Mouse (Mus musculus) common myeloid progenitor, adult 5-6 weeks (primary cell): ENCODE data around the gene Gm5431. TPM values are rescaled to one million over a fixed set of nuclear protein-coding genes. Genes with fewer than 3 reads are reported as not detected.

ENCODE experiments used
- ATAC-seq: replicated peaks from 2 replicates; pipeline ENCODE4 v1.8.0; 2016; ENCODE audit warnings: low read depth, mild to moderate bottlenecking, moderate TSS enrichment, inconsistent platforms; ENCODE audit not compliant: poor library complexity, severe bottlenecking
- total RNA-seq: library from RNA; stranded (forward); fragments of 200-1000, 187-1606 nt; gene quantifications from 2 replicates; pipeline ENCODE4 v1.2.3, GENCODE M21; 2017

Gene Gm5431
- total RNA-seq, 1 experiment from 2014 or later: 0.59 TPM

GRCm38 (mm10) chr11:48842378-48842792, 59.6 kb downstream of the Gm5431 start:
- no peak for ATAC-seq

- ATAC-seq: no peak
Measured at GRCm38 (mm10) chr11:48841213-48841612, 60.8 kb downstream of the Gm5431 start.

- ATAC-seq: no peak
Measured at GRCm38 (mm10) chr11:48840805-48841204, 61.2 kb downstream of the Gm5431 start.

DNA sequence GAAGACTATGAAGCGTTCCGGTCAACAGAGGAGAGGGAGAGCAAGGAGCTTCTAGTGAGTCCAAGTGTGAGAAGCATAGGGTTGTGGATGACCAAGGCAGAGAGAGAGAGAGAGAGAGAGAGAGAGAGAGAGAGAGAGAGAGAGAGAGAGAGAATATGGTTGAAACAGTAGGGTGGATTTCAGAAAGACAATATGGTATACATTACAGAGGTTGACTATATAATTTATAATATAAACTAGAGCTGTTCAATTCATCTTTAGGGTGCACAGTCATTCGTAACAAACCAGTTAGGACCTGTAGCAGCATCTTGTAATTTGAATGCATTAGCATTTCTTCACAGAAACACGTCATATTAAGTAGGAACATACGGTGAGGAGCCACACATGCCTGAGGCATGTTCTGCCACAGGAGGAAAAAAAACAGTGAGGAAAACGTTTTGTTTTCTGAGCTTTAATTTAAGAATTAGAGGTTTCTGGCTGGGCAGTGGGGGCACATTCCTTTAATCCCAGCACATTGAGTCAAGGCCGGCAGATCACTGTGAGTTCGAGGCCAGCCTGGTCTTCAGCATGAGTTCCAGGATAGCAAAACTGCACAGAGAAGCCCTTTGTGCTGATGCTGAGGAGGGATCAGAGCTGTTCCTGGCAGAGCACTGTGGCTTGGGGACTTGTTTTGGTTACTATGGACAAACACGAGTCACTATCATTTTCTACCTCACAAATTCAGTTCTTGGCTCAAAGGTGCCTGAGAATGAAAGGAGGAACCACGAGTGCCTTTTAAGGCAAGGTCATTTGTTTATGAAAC, 62.9 kb downstream of the Gm5431 start:
- ATAC-seq: no peak

- ATAC-seq: peak; percentile 73
Measured at GRCm38 (mm10) chr11:48838181-48838797, 63.7 kb downstream of the Gm5431 start.

Other genes starting within 250 kb of the Gm5431 start
- 1,552 and 1,662 TPM in 2 replicates for gene Rack1, start 101.9 kb downstream of the Gm5431 start, total RNA-seq
- 50.2 and 70.9 TPM in 2 replicates for gene Trim41, start 84.9 kb downstream of the Gm5431 start, total RNA-seq
- 0.19 and 0.78 TPM in 2 replicates for gene Trim7, start 76.1 kb downstream of the Gm5431 start, total RNA-seq
- 48.6 and 64.4 TPM in 2 replicates for gene Gm12184, start 75.6 kb downstream of the Gm5431 start, total RNA-seq
- 49.1 and 58.2 TPM in 2 replicates for gene Irgm1, start 30.5 kb downstream of the Gm5431 start, total RNA-seq
- gene Psme2b, start 44.0 kb upstream of the Gm5431 start, total RNA-seq: 60.6 and 73.1 TPM in 2 replicates
- 3.0 and 4.1 TPM in 2 replicates for gene Olfr56, start 76.7 kb upstream of the Gm5431 start, total RNA-seq
- 6.5 and 15.8 TPM in 2 replicates for gene 9930111J21Rik1, start 77.2 kb upstream of the Gm5431 start, total RNA-seq
- gene Gm12185, start 90.0 kb upstream of the Gm5431 start, total RNA-seq: 1.2 and 6.7 TPM in 2 replicates
- 11.0 and 21.7 TPM in 2 replicates for gene Tgtp1, start 92.0 kb upstream of the Gm5431 start, total RNA-seq
- 22.4 and 24.8 TPM in 2 replicates for gene 9930111J21Rik2, start 149.0 kb upstream of the Gm5431 start, total RNA-seq
- 190 and 320 TPM in 2 replicates for gene Tgtp2, start 162.0 kb upstream of the Gm5431 start, total RNA-seq
- gene Ifi47, start 174.4 kb upstream of the Gm5431 start, total RNA-seq: 58.3 and 68.1 TPM in 2 replicates
- gene Olfr1396, start 212.7 kb upstream of the Gm5431 start, total RNA-seq: not detected in 2 replicates
- not detected in 2 replicates for gene Olfr1395, start 240.1 kb upstream of the Gm5431 start, total RNA-seq